Mouse (Mus musculus) kidney, adult 2 months (tissue): ENCODE measurements around the gene Onecut1.

Experiments used
- CTCF ChIP-seq: fragments of 200-500 bp; conservative IDR thresholded peaks from 2 replicates; pipeline ENCODE4 v1.5.1; 2011; ENCODE audit warnings: low read depth, mild to moderate bottlenecking, control low read depth, low read length, moderate library complexity, mixed read lengths; ENCODE audit not compliant: insufficient read depth, insufficient read length
- POLR2A ChIP-seq: fragments of 200-500 bp; IDR thresholded peaks from one replicate; pipeline ENCODE4 v1.6.1; 2011; ENCODE audit warnings: low read depth, low read length, control low read depth

DNA sequence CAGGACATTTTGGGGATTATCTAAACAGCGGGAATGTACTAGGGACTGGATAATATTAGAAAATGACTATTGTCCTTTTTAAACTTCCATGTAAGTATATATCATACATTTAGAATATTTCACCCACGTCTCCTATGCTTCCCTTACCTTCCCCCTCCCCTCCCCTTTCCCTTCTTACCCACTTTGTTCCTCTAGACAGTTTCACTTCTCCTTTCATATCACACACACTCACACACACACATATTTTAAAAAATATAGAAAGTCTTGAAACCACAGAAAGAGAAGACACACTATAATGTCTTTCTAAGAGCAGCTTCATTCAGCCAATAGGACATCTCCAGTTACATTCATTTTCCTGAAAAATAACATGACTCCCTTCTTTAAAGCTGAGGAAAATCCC lies 36.6 kb upstream of the Onecut1 start:
- no peak for TF ChIP-seq CTCF
- TF ChIP-seq POLR2A, result no peak
